Mouse (Mus musculus): Measurements from ENCODE around the gene Ccdc183. TPM values are rescaled to one million over a fixed set of nuclear protein-coding genes. Genes with fewer than 3 reads are reported as not detected.

Ccdc183 gene
- polyA plus RNA-seq, 1 experiment: 0.02 TPM

DNA sequence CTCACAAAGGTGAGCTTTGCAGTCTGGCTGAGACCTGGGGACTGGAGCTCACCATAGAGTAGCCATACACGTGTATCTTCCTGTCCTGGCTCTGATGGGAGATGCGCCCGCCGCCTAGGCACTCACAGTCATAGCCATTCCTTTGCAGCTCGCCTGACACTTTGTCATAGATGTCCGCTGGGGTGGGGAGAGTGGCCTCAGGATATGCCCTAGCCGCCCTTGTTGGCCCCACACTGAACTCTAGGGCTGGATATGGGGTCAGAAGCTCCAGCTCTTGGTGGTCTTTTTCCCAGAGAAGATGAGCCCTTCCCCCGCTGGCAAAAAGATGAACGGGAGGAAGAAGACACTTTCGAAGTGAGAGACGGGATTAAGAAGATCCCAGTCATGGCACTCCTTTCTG is 43.3 kb downstream of the Ccdc183 start:
- Histone ChIP-seq H3K4me3 (ENCODE audit: insufficient read depth, low read length) (peak overlapping the region; percentile 39), H3K27ac (ENCODE audit: insufficient read depth, low read length) (no peak overlapping the region), H3K4me1 (ENCODE audit: control insufficient read depth, insufficient read depth, low read length) (peaks cover 6% of the 10 kb centered on the region)
- TF ChIP-seq CTCF (IDR thresholded peaks at IDR 0.05; ENCODE audit: extremely low read depth, insufficient read depth, low read length): no peak
- no peak for TF ChIP-seq POLR2A (IDR thresholded peaks at IDR 0.05; ENCODE audit: extremely low read depth, insufficient read depth, low read length)

DNA sequence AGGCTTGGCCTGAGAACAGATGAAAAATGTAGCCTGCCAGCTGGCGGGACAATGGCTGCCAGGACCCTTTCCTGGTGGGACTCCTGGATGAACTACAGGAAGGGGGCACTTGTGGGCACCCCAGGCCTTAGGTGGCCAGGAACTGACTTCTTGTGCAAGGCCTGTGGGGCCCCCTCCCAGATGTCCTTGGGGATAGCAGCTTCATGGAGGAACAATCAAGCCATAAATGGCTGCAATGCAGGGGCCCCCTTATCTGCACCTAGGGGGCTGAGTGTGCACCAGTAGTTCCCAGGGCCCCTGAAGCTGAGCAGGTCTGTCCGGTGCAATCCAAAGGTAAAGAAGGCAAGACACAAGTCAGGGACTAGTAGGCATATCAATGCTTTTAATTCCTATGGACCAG is 44.4 kb downstream of the Ccdc183 start:
- H3K4me3 ChIP-seq (ENCODE audit: insufficient read depth, low read length): no peak overlapping the region
- TF ChIP-seq CTCF (IDR thresholded peaks at IDR 0.05; ENCODE audit: extremely low read depth, insufficient read depth, low read length): no peak
- TF ChIP-seq POLR2A (IDR thresholded peaks at IDR 0.05; ENCODE audit: extremely low read depth, insufficient read depth, low read length): no peak
- no peak overlapping the region for H3K27ac ChIP-seq (ENCODE audit: insufficient read depth, low read length)
- peaks cover 6% of the 10 kb centered on the region for H3K4me1 ChIP-seq (ENCODE audit: control insufficient read depth, insufficient read depth, low read length)

DNA sequence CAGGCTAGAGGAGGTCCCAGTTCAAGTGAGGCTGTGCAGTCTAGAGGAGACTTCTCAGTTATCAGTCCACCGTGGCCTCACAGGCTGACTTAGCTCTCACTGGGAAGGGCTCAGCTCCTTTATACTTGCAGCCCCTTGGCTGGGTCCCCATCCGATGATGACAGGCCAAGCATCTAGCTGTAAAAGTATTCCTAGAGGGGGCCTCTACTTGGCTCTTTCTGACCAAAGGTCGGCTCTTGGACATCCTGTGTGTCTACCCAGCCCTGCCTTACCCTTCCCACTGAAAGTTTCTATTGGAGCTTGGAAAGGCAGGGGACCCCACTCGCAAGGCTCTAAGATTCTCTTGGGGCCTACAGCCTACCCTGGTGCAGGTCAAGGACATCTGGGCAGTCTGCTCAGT is 46.3 kb downstream of the Ccdc183 start:
- TF ChIP-seq POLR2A (IDR thresholded peaks at IDR 0.05; ENCODE audit: extremely low read depth, insufficient read depth, low read length): no peak
- TF ChIP-seq CTCF (IDR thresholded peaks at IDR 0.05; ENCODE audit: extremely low read depth, insufficient read depth, low read length): no peak
- peaks cover 5% of the 10 kb centered on the region for H3K4me1 ChIP-seq (ENCODE audit: control insufficient read depth, insufficient read depth, low read length)
- H3K27ac ChIP-seq (ENCODE audit: insufficient read depth, low read length): no peak overlapping the region
- no peak overlapping the region for H3K4me3 ChIP-seq (ENCODE audit: insufficient read depth, low read length)

DNA sequence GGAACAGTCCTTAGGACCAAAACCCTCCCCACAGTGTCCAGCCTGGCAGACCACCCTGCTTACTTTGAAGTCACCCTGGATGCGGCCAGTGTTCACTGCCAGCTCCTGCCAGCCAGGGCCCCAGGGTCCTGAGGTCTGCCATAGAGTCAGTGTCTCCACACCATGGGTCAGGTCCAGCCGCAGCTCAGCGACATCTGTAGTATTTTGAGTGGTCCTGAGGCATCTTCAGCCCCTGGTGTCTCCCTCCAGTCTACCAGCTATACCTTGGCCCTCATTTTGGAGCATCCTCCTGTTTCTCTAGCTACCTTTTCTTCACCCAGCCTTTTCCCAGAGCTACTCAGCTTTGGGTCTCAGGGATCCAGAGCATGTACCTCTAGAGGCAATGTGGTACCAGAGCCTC is 48.2 kb downstream of the Ccdc183 start:
- no peak for TF ChIP-seq POLR2A (IDR thresholded peaks at IDR 0.05; ENCODE audit: extremely low read depth, insufficient read depth, low read length)
- TF ChIP-seq CTCF (IDR thresholded peaks at IDR 0.05; ENCODE audit: extremely low read depth, insufficient read depth, low read length): no peak
- Histone ChIP-seq H3K27ac (ENCODE audit: insufficient read depth, low read length) (no peak overlapping the region), H3K4me3 (ENCODE audit: insufficient read depth, low read length) (no peak overlapping the region), H3K4me1 (ENCODE audit: control insufficient read depth, insufficient read depth, low read length) (0 out of 2 replicates have a peak, but pooled peaks cover 2% of the 10 kb centered on the region)

DNA sequence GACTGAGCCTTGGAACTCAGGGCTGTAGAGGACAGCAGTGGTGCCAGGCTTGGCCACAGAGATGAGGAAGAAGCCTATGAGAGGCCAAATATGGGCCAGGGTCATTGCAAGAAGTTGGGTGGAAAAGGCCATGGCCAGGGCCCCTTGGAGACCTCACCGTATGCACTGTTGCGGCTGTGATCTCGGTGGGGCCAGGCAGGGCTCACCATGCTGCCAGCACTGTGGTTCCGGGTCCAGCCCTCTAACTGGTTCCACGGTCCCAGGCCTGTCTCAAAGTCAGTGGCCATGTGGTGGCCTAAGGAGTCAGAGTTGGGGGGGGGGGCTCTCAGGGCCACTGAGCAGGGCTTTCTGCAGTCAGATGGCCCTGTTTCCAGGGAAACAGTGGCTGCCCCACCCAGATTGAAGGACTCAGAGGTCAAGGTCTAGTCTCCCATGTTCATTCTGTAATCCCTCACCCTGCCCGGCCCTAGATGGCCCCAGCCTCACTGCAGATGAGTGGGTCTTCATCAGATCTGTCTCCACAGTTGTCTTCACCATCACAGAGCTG is 48.9 kb downstream of the Ccdc183 start:
- no peaks in the 10 kb centered on the region for H3K4me1 ChIP-seq (ENCODE audit: control insufficient read depth, insufficient read depth, low read length)
- no peak overlapping the region for H3K4me3 ChIP-seq (ENCODE audit: insufficient read depth, low read length)
- H3K27ac ChIP-seq (ENCODE audit: insufficient read depth, low read length): no peak overlapping the region
- no peak for TF ChIP-seq CTCF (IDR thresholded peaks at IDR 0.05; ENCODE audit: extremely low read depth, insufficient read depth, low read length)
- TF ChIP-seq POLR2A (IDR thresholded peaks at IDR 0.05; ENCODE audit: extremely low read depth, insufficient read depth, low read length): no peak

DNA sequence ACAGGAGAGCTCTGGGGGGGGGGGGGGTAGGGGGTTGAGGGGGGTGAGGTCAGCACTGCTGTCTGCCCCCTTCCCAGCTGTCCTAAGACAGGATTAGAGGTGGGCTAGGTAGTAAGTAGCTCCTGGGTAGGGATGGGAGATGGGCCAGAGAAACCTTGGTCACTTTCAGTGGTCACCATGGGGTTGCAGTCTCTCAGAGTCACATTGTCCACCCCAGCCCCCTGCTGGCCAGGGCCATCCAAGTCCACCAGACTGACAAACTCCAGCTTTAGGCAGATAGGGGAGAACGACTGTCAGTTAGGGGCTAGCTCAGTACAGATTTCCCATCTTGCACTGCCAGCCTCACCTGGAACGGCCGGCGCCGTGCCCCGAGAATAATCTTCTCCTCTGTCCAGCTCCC is 50.9 kb downstream of the Ccdc183 start:
- TF ChIP-seq POLR2A (IDR thresholded peaks at IDR 0.05; ENCODE audit: extremely low read depth, insufficient read depth, low read length): no peak
- TF ChIP-seq CTCF (IDR thresholded peaks at IDR 0.05; ENCODE audit: extremely low read depth, insufficient read depth, low read length): no peak
- no peak overlapping the region for H3K27ac ChIP-seq (ENCODE audit: insufficient read depth, low read length)
- H3K4me3 ChIP-seq (ENCODE audit: insufficient read depth, low read length): no peak overlapping the region
- no peaks in the 10 kb centered on the region for H3K4me1 ChIP-seq (ENCODE audit: control insufficient read depth, insufficient read depth, low read length)

DNA sequence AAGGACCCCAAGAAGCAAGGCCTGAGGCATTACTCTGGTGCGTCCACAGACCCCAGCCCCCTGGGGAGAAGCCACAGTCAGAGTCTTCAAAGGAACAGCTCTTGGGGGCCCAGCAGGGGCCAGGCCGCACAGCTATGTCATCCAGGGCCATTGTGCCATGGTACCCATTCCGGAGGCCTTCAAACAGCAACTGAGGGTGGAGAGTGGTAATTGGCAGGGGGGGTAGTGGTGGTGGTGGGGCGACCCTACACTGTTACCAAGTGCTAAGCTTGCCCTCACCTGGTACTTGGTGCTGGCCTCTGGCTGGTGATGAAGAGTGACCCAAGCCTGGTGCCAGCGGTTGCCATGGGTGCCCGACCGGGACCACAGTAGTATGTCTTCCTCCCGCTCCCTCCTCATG is 51.7 kb downstream of the Ccdc183 start:
- Histone ChIP-seq H3K27ac (ENCODE audit: insufficient read depth, low read length) (no peak overlapping the region), H3K4me3 (ENCODE audit: insufficient read depth, low read length) (no peak overlapping the region), H3K4me1 (ENCODE audit: control insufficient read depth, insufficient read depth, low read length) (no peaks in the 10 kb centered on the region)
- TF ChIP-seq CTCF (IDR thresholded peaks at IDR 0.05; ENCODE audit: extremely low read depth, insufficient read depth, low read length): no peak
- no peak for TF ChIP-seq POLR2A (IDR thresholded peaks at IDR 0.05; ENCODE audit: extremely low read depth, insufficient read depth, low read length)

DNA sequence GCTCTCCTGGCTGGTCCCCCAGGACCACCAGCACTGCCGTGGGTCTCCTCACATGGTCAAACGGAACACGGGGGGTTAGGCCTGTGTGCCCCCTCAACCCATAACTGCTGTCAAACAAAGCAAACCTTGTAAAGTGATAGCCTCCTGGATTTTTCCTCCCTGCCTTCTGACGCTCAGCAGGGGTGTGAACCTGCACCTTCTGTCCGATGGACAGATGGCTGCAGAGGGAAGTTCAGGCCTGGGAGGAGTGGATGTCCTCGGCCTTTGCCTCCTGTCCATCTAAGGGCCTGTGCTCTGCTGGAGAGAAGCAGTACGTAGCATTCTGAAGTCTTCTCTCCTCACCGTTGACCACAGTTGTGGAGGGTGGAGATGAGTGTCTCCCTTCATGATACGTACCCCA is 55.5 kb downstream of the Ccdc183 start:
- no peak overlapping the region for H3K27ac ChIP-seq (ENCODE audit: insufficient read depth, low read length)
- H3K4me1 ChIP-seq (ENCODE audit: control insufficient read depth, insufficient read depth, low read length): peaks cover 5% of the 10 kb centered on the region; the same call in 1 of the 2 replicates
- H3K4me3 ChIP-seq (ENCODE audit: insufficient read depth, low read length): no peak overlapping the region
- TF ChIP-seq POLR2A (IDR thresholded peaks at IDR 0.05; ENCODE audit: extremely low read depth, insufficient read depth, low read length) (no peak), CTCF (IDR thresholded peaks at IDR 0.05; ENCODE audit: extremely low read depth, insufficient read depth, low read length) (no peak)

DNA sequence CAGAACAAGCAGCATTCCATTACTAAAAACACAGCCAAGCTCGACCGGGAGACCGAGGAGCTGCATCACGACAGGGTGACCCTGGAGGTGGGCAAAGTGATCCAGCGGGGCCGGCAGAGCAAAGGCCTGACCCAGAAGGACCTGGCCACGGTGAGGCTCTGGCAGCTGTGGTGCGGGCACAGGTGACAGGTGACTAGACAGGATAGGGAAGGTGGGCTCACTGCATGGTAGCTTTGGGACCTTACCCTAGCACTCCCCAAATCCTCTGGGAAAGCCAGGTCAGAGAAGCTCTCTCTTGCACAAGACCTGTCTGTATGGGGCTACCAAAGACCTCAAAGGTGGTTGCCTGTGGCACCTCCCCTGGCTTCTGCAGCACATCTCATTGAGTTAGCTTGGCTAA is 56.9 kb downstream of the Ccdc183 start:
- Histone ChIP-seq H3K4me3 (ENCODE audit: insufficient read depth, low read length) (no peak overlapping the region), H3K4me1 (ENCODE audit: control insufficient read depth, insufficient read depth, low read length) (peaks cover 5% of the 10 kb centered on the region; the same call in 1 of the 2 replicates), H3K27ac (ENCODE audit: insufficient read depth, low read length) (no peak overlapping the region)
- TF ChIP-seq CTCF (IDR thresholded peaks at IDR 0.05; ENCODE audit: extremely low read depth, insufficient read depth, low read length) (no peak), POLR2A (IDR thresholded peaks at IDR 0.05; ENCODE audit: extremely low read depth, insufficient read depth, low read length) (no peak)

DNA sequence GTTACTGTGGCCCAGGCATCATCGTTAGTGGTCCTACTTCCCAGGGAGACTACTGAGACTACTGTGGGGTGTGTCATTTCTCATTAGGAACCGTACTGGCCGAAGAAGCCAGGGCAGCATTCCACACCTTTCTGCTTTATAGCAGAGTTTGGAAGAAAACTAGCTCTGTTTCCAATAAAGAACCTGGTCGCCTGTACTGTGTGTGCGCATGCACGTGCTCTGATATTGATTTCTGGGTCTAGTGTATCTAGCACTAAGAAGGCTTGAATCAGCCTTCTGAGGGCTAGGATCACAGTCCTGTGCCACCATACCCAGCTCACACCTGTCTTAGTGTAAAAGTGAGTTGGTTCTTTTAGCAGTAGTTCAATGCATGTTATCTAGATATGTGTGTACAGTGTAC is 58.7 kb downstream of the Ccdc183 start:
- H3K4me1 ChIP-seq (ENCODE audit: control insufficient read depth, insufficient read depth, low read length): peaks cover 5% of the 10 kb centered on the region; the same call in 1 of the 2 replicates
- no peak for TF ChIP-seq POLR2A (IDR thresholded peaks at IDR 0.05; ENCODE audit: extremely low read depth, insufficient read depth, low read length)
- TF ChIP-seq CTCF (IDR thresholded peaks at IDR 0.05; ENCODE audit: extremely low read depth, insufficient read depth, low read length): no peak
- H3K27ac ChIP-seq (ENCODE audit: insufficient read depth, low read length): no peak overlapping the region
- peak overlapping the region; percentile 94; the same call in 1 of the 2 replicates for H3K4me3 ChIP-seq (ENCODE audit: insufficient read depth, low read length)

Other genes starting within 250 kb of the Ccdc183 start
- 4.0 and 4.4 TPM in 2 replicates for gene Sapcd2, start 245.4 kb downstream of the Ccdc183 start, polyA plus RNA-seq (2012; rRNA removed)
- gene Entpd2, start 221.8 kb downstream of the Ccdc183 start, polyA plus RNA-seq (2012; rRNA removed): 15.8 and 19.0 TPM in 2 replicates
- 435 and 468 TPM in 2 replicates for gene Npdc1, start 218.3 kb downstream of the Ccdc183 start, polyA plus RNA-seq (2012; rRNA removed)
- gene Fut7, start 194.4 kb downstream of the Ccdc183 start, polyA plus RNA-seq (2012; rRNA removed): 0.38 and 0.48 TPM in 2 replicates
- 105 and 109 TPM in 2 replicates for gene Abca2, start 189.0 kb downstream of the Ccdc183 start, polyA plus RNA-seq (2012; rRNA removed)
- gene Clic3, start 160.8 kb downstream of the Ccdc183 start, polyA plus RNA-seq (2012; rRNA removed): 0.72 and 0.79 TPM in 2 replicates
- 137 TPM in 2 replicates for gene Paxx, start 156.6 kb downstream of the Ccdc183 start, polyA plus RNA-seq (2012; rRNA removed)
- 2,250 and 2,426 TPM in 2 replicates for gene Ptgds, start 147.6 kb downstream of the Ccdc183 start, polyA plus RNA-seq (2012; rRNA removed)
- gene Lcn12, start 123.8 kb downstream of the Ccdc183 start, polyA plus RNA-seq (2012; rRNA removed): not detected in 2 replicates
- gene Fbxw5, start 116.9 kb downstream of the Ccdc183 start, polyA plus RNA-seq (2012; rRNA removed): 44.3 and 46.1 TPM in 2 replicates
- gene C8g, start 116.0 kb downstream of the Ccdc183 start, polyA plus RNA-seq (2012; rRNA removed): 2.3 and 3.3 TPM in 2 replicates
- 8.4 and 9.1 TPM in 2 replicates for gene Traf2, start 70.7 kb downstream of the Ccdc183 start, polyA plus RNA-seq (2012; rRNA removed)
- gene Edf1, start 59.8 kb downstream of the Ccdc183 start, polyA plus RNA-seq (2012; rRNA removed): 270 and 276 TPM in 2 replicates
- gene Mamdc4, start 42.8 kb downstream of the Ccdc183 start, polyA plus RNA-seq (2012; rRNA removed): 1.1 and 1.2 TPM in 2 replicates
- 123 and 129 TPM in 2 replicates for gene Phpt1, start 42.5 kb downstream of the Ccdc183 start, polyA plus RNA-seq (2012; rRNA removed)
- gene Ajm1, start 35.9 kb downstream of the Ccdc183 start, polyA plus RNA-seq (2012; rRNA removed): 115 and 125 TPM in 2 replicates
- gene Rabl6, start 9.2 kb downstream of the Ccdc183 start, polyA plus RNA-seq (2012; rRNA removed): 158 and 162 TPM in 2 replicates
- 73.9 and 82.8 TPM in 2 replicates for gene Tmem141, start 4.3 kb upstream of the Ccdc183 start, polyA plus RNA-seq (2012; rRNA removed)
- gene Fcna, start 10.4 kb upstream of the Ccdc183 start, polyA plus RNA-seq (2012; rRNA removed): 0.30 and 0.33 TPM in 2 replicates
- not detected in 2 replicates for gene Lcn8, start 35.4 kb upstream of the Ccdc183 start, polyA plus RNA-seq (2012; rRNA removed)
- not detected in 2 replicates for gene Lcn5, start 40.3 kb upstream of the Ccdc183 start, polyA plus RNA-seq (2012; rRNA removed)
- not detected in 2 replicates for gene Lcn6, start 59.1 kb upstream of the Ccdc183 start, polyA plus RNA-seq (2012; rRNA removed)
- not detected in 2 replicates for gene Lcn10, start 65.0 kb upstream of the Ccdc183 start, polyA plus RNA-seq (2012; rRNA removed)
- gene Obp2a, start 82.4 kb upstream of the Ccdc183 start, polyA plus RNA-seq (2012; rRNA removed): not detected in 2 replicates
- gene Bmyc, start 89.1 kb upstream of the Ccdc183 start, polyA plus RNA-seq (2012; rRNA removed): 99.6 and 101 TPM in 2 replicates
- gene Obp2b, start 119.3 kb upstream of the Ccdc183 start, polyA plus RNA-seq (2012; rRNA removed): 0.15 TPM in 1 of 2 replicates, not detected in the other
- not detected in 2 replicates for gene Lcn3, start 147.9 kb upstream of the Ccdc183 start, polyA plus RNA-seq (2012; rRNA removed)
- not detected in 2 replicates for gene Lcn11, start 159.3 kb upstream of the Ccdc183 start, polyA plus RNA-seq (2012; rRNA removed)
- gene Gm13539, start 164.6 kb upstream of the Ccdc183 start, polyA plus RNA-seq (2012; rRNA removed): not detected in 2 replicates
- gene Glt6d1, start 198.2 kb upstream of the Ccdc183 start, polyA plus RNA-seq (2012; rRNA removed): not detected in 2 replicates
- gene Lcn9, start 205.5 kb upstream of the Ccdc183 start, polyA plus RNA-seq (2012; rRNA removed): not detected in 2 replicates
- gene Sohlh1, start 229.6 kb upstream of the Ccdc183 start, polyA plus RNA-seq (2012; rRNA removed): 0.08 TPM in 1 of 2 replicates, not detected in the other
- 191 and 197 TPM in 2 replicates for gene Kcnt1, start 246.1 kb upstream of the Ccdc183 start, polyA plus RNA-seq (2012; rRNA removed)